Mouse (Mus musculus) cortical plate, adult 2 months (tissue): ENCODE results near the gene Macrod2.

Experiments
- CTCF ChIP-seq: fragments of 200-500 bp; IDR thresholded peaks from 2 replicates; pipeline ENCODE4 v1.5.1; 2011; ENCODE audit warnings: mild to moderate bottlenecking, control low read depth, low read length; ENCODE audit not compliant: insufficient read depth; ENCODE audit errors: extremely low read depth
- POLR2A ChIP-seq: fragments of 200-500 bp; IDR thresholded peaks from 2 replicates; pipeline ENCODE4 v1.6.1; 2011; ENCODE audit warnings: mild to moderate bottlenecking, low read length, control low read depth; ENCODE audit not compliant: insufficient read depth; ENCODE audit errors: extremely low read depth

- no peak for TF ChIP-seq CTCF
- TF ChIP-seq POLR2A, result no peak
Measured at GRCm38 (mm10) chr2:142116623-142117022, 1721.5 kb downstream of the Macrod2 start.
